Mouse (Mus musculus) layer of hippocampus, postnatal 25 days (tissue): Measurements from ENCODE around the gene Dtnb. TPM values are rescaled to one million over a fixed set of nuclear protein-coding genes. Genes with fewer than 3 reads are reported as not detected.
A peak's percentile ranks its signal among the peaks of the same experiment; 100 is the strongest.

Source experiments
- DNase-seq, 2 experiments: peaks; one replicate each; pipeline ENCODE4 v3.0.0; 2022; ENCODE audit warnings: mixed read lengths in 2 of 2, low spot score in 1 of 2; ENCODE audit errors: extremely low spot score in 1 of 2
- total RNA-seq, 2 experiments: library from RNA; stranded (reverse); gene quantifications; 2 replicates each; pipeline ENCODE4 v1.2.3; 2021

Dtnb gene
- total RNA-seq, 2 experiments from 2014 or later = 114 to 118 TPM

GRCm38 (mm10) chr12:3791732-3792131, 219.6 kb downstream of the Dtnb start:
- peak; percentile 90 to 99 for DNase-seq

GRCm38 (mm10) chr12:3792248-3792647, 220.1 kb downstream of the Dtnb start:
- DNase-seq = no peak

GRCm38 (mm10) chr12:3795569-3795968, 223.4 kb downstream of the Dtnb start:
- DNase-seq = no peak

- no peak for DNase-seq
These were observed 227.4 kb downstream of the Dtnb start for GRCm38 (mm10) chr12:3799551-3799950.

- no peak for DNase-seq
These were observed 233.7 kb downstream of the Dtnb start, which contains the start of gene Dnmt3a for GRCm38 (mm10) chr12:3805852-3806251. TSS of gene Dnmt3a (plus strand) at chr12:3806007.

- peak in 1 of 2 experiments; percentile 71 for DNase-seq
These were observed 234.1 kb downstream of the Dtnb start for GRCm38 (mm10) chr12:3806271-3806684.

- DNase-seq = peak; percentile 59 to 64
These were observed 234.7 kb downstream of the Dtnb start for GRCm38 (mm10) chr12:3806703-3807547.

GRCm38 (mm10) chr12:3807548-3808395, 235.6 kb downstream of the Dtnb start:
- peak; percentile 54 to 60 for DNase-seq

- no peak for DNase-seq
These were observed 236.3 kb downstream of the Dtnb start for GRCm38 (mm10) chr12:3808396-3808981.

- DNase-seq = no peak
These were observed 237.5 kb downstream of the Dtnb start for GRCm38 (mm10) chr12:3809520-3810180.

GRCm38 (mm10) chr12:3810455-3810854, 238.3 kb downstream of the Dtnb start:
- no peak for DNase-seq

GRCm38 (mm10) chr12:3811596-3811995, 239.4 kb downstream of the Dtnb start:
- DNase-seq = no peak

- DNase-seq = no peak
These were observed 240.1 kb downstream of the Dtnb start for GRCm38 (mm10) chr12:3812251-3812650.

GRCm38 (mm10) chr12:3813138-3813537, 241.0 kb downstream of the Dtnb start:
- DNase-seq = no peak

- DNase-seq = no peak
These were observed 243.2 kb downstream of the Dtnb start for GRCm38 (mm10) chr12:3815386-3815785.

GRCm38 (mm10) chr12:3817033-3817432, 244.9 kb downstream of the Dtnb start:
- no peak for DNase-seq

- DNase-seq = no peak
These were observed 245.4 kb downstream of the Dtnb start for GRCm38 (mm10) chr12:3817566-3817965.

- DNase-seq = no peak
These were observed 247.7 kb downstream of the Dtnb start for GRCm38 (mm10) chr12:3819899-3820298.

GRCm38 (mm10) chr12:3823408-3823807, 251.2 kb downstream of the Dtnb start:
- DNase-seq = no peak
